Mouse (Mus musculus) kidney, adult 2 months (tissue): Measurements from ENCODE around the gene Gng10.

Experiments
- CTCF ChIP-seq: fragments of 200-500 bp; conservative IDR thresholded peaks from 2 replicates; pipeline ENCODE4 v1.5.1; 2011; ENCODE audit warnings: low read depth, mild to moderate bottlenecking, control low read depth, low read length, moderate library complexity, mixed read lengths; ENCODE audit not compliant: insufficient read depth, insufficient read length
- POLR2A ChIP-seq: fragments of 200-500 bp; IDR thresholded peaks from one replicate; pipeline ENCODE4 v1.6.1; 2011; ENCODE audit warnings: low read depth, low read length, control low read depth

- TF ChIP-seq CTCF (peak; percentile 69), POLR2A (no peak)
Observed at GRCm38 (mm10) chr4:59036490-59037127, 1.7 kb downstream of the Gng10 start.
